In the genomic region with DNA sequence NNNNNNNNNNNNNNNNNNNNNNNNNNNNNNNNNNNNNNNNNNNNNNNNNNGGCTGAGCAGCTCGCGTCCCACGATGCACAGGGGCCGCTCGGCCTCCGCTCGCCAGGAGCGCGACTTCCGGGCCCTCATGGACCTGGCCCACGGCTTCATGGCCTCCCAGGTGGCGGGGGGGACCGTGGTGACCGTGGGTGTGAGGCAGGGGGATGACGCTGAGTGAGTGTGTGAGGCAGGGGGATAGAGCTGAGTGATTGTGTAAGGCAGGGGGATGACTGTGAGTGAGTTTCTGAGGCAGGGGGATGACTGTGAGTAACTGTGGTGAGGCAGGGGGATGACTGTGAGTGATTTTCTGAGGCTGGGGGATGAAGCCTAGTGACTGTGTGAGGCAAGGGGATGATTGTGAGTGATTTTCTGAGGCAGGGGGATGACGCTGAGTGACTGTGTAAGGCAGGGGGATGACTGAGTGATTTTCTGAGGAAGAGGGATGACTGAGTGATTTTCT, we compare ENCODE assay signal across 8 mouse cellular contexts. TPM values are rescaled to one million over a fixed set of nuclear protein-coding genes. Genes with fewer than 3 reads are reported as not detected.
DNase-seq lines count a peak whose midpoint lies in the region; ATAC-seq lines count a peak whose summit lies in the region.

A gene (plus strand): TSS at position 51 of the 499 bp plus-strand sequence.

- peaks cover 43% of the 10 kb centered on the region for H3K9me3 ChIP-seq in embryonic facial prominence, embryonic 11.5 days (replicated peaks; ENCODE audit: control insufficient read depth, low read length)
- H3K9me3 ChIP-seq in embryonic facial prominence, embryonic 10.5 days = peaks cover 52% of the 10 kb centered on the region
- H3K9me3 ChIP-seq in forebrain, embryonic 12.5 days = peaks cover 49% of the 10 kb centered on the region
- peaks cover 51% of the 10 kb centered on the region for H3K9me3 ChIP-seq in megakaryocyte, embryonic 14.5 days

- H3K4me3 ChIP-seq in embryonic facial prominence, embryonic 11.5 days (ENCODE audit: low read depth, low read length) = no peak within 1 kb of the TSS
- no peak within 1 kb of the TSS for H3K4me3 ChIP-seq in embryonic facial prominence, embryonic 10.5 days
- H3K4me3 ChIP-seq in forebrain, embryonic 12.5 days (replicated peaks) = no peak within 1 kb of the TSS
- H3K4me3 ChIP-seq in megakaryocyte, embryonic 14.5 days (replicated peaks) = peak within 1 kb of the TSS; percentile 76

- no peak within 1 kb of the TSS for H3K9ac ChIP-seq in embryonic facial prominence, embryonic 11.5 days (replicated peaks; ENCODE audit: low read length)
- H3K9ac ChIP-seq in forebrain, embryonic 12.5 days = no peak within 1 kb of the TSS

- no peak within 1 kb of the TSS for H3K4me2 ChIP-seq in embryonic facial prominence, embryonic 11.5 days (ENCODE audit: low read depth, low read length)
- H3K4me2 ChIP-seq in forebrain, embryonic 12.5 days = no peak within 1 kb of the TSS

- peak; percentile 81; the same call in 1 of the 2 replicates for ATAC-seq in embryonic facial prominence, embryonic 11.5 days (replicated peaks; ENCODE audit: insufficient number of reproducible peaks, low FRiP score, low TSS enrichment, low read depth)
- ATAC-seq in forebrain, embryonic 12.5 days (ENCODE audit: low FRiP score) = peak; percentile 68; the same call in 1 of the 2 replicates

- H3K27ac ChIP-seq in embryonic facial prominence, embryonic 11.5 days (replicated peaks; ENCODE audit: low read depth, low read length) = no peak within 1 kb of the TSS
- no peak within 1 kb of the TSS for H3K27ac ChIP-seq in embryonic facial prominence, embryonic 10.5 days (replicated peaks)
- no peak within 1 kb of the TSS for H3K27ac ChIP-seq in forebrain, embryonic 12.5 days

- H3K36me3 ChIP-seq in embryonic facial prominence, embryonic 11.5 days (replicated peaks; ENCODE audit: control insufficient read depth, insufficient read depth, low read depth, low read length) = peaks cover 6% of the 10 kb centered on the region; the same call in 1 of the 2 replicates
- peaks cover 51% of the 10 kb centered on the region for H3K36me3 ChIP-seq in embryonic facial prominence, embryonic 10.5 days (replicated peaks)
- H3K36me3 ChIP-seq in forebrain, embryonic 12.5 days (replicated peaks) = peaks cover 44% of the 10 kb centered on the region
- H3K36me3 ChIP-seq in megakaryocyte, embryonic 14.5 days (replicated peaks; ENCODE audit: low read length) = peaks cover 8% of the 10 kb centered on the region

- DNase-seq in embryonic facial prominence, embryonic 11.5 days (ENCODE audit: low spot score) = peak; percentile 56
- DNase-seq in embryonic facial prominence, embryonic 10.5 days (ENCODE audit: low spot score) = no peak
- DNase-seq in CD4-positive helper T cell, adult 2 months (ENCODE audit: low read depth, low spot score) = peak; percentile 65
- no peak for DNase-seq in layer of hippocampus, adult 18-20 months (ENCODE audit: low spot score in 2 of 2)
- DNase-seq in right cerebral cortex, postnatal 10 days (ENCODE audit: low spot score in 2 of 2) = no peak
- DNase-seq in layer of hippocampus, postnatal 25 days (ENCODE audit: extremely low spot score in 1 of 2, low spot score in 1 of 2) = no peak

- H3K27me3 ChIP-seq in embryonic facial prominence, embryonic 11.5 days (ENCODE audit: control insufficient read depth, insufficient read depth, low read length) = no peaks in the 10 kb centered on the region
- H3K27me3 ChIP-seq in embryonic facial prominence, embryonic 10.5 days (replicated peaks; ENCODE audit: low read depth, poor library complexity, severe bottlenecking) = no peaks in the 10 kb centered on the region
- H3K27me3 ChIP-seq in forebrain, embryonic 12.5 days = no peaks in the 10 kb centered on the region
- H3K27me3 ChIP-seq in megakaryocyte, embryonic 14.5 days (replicated peaks) = no peaks in the 10 kb centered on the region

- H3K4me1 ChIP-seq in embryonic facial prominence, embryonic 11.5 days (ENCODE audit: control insufficient read depth, insufficient read depth, low read length) = no peaks in the 10 kb centered on the region
- H3K4me1 ChIP-seq in embryonic facial prominence, embryonic 10.5 days = no peaks in the 10 kb centered on the region
- H3K4me1 ChIP-seq in forebrain, embryonic 12.5 days = no peaks in the 10 kb centered on the region
- H3K4me1 ChIP-seq in megakaryocyte, embryonic 14.5 days = no peaks in the 10 kb centered on the region; the same call in 1 of the 2 replicates

- 93% methylated on average over 13 of the region's 16 CpGs for WGBS in embryonic facial prominence, embryonic 11.5 days
- 95% methylated on average over 15 of the region's 16 CpGs for WGBS in embryonic facial prominence, embryonic 10.5 days
- 94% methylated on average over 13 of the region's 16 CpGs for WGBS in forebrain, embryonic 12.5 days

RNA-seq across cellular contexts. Expression of the gene that starts here (rescaled TPM):
- not detected in 2 replicates for polyA plus RNA-seq in embryonic facial prominence, embryonic 11.5 days (2014; fragmentation: Nextera tagmentation; extraction: Ambion mirVana)
- not detected in 2 replicates for polyA plus RNA-seq in embryonic facial prominence, embryonic 10.5 days (2016; fragmentation: Nextera tagmentation; extraction: Ambion mirVana)
- not detected in 2 replicates for polyA plus RNA-seq in forebrain, embryonic 12.5 days (2016; fragmentation: Nextera tagmentation; extraction: Ambion mirVana)
- 0.10 and 2.0 TPM in 2 replicates for polyA plus RNA-seq in megakaryocyte, embryonic 14.5 days (2012; ENCODE audit: insufficient read depth, low replicate concordance)
- not detected for total RNA-seq in layer of hippocampus, adult 18-20 months (2021)
- total RNA-seq in layer of hippocampus, postnatal 25 days (2021) = not detected

Comparison
In these comparisons a context has a peak if more than half of its experiments do, and no peak if none do; other contexts are left out.
1. Peak in DNase-seq and ATAC-seq in embryonic facial prominence, embryonic 11.5 days; RNA of the gene not detected or under 1 TPM.
2. Peak in ATAC-seq in forebrain, embryonic 12.5 days; RNA of the gene not detected or under 1 TPM.